Mouse (Mus musculus): ENCODE data around the gene Inhbb.

The Inhbb gene

DNA sequence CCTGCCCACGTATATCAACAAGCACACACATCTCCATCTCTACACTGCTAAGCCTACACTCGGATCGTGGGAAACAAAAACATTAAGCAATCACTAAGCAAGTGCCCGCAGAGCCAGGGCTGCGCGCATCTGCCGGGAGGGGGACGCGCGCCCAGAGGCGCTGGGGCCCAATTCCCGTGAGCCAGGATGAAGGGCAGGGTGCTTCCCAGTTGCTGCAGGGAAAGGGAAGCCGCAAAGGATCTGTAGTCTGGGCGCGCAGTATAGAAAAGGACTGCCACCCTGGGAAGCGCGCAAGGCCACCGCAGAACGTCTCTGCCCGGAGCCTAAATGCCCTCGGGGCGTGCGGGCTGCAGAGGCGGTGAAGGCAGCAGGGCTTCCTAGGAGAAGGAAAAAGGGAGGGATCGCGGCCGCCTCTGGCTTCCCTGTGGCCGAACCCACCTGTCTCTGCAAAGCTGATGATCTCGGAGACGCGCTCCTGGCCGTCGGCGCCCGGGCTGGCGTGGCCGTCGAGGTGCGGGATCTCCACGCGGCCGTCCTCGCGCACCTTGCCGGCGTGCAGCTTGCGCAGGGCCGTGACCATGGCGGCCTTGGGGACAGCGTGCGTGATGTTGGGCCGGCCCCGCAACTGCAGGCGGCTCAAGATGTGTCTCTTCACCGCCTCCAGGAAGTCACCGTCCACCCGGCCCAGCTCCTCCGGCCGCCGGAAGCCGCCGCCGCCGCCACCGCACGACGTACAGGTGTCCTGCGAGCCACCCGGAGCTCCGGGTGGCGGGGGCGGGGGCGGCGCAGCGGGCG, 1.7 kb downstream of the Inhbb start:
- no peak for DNase-seq (ENCODE audit: low spot score)

DNA sequence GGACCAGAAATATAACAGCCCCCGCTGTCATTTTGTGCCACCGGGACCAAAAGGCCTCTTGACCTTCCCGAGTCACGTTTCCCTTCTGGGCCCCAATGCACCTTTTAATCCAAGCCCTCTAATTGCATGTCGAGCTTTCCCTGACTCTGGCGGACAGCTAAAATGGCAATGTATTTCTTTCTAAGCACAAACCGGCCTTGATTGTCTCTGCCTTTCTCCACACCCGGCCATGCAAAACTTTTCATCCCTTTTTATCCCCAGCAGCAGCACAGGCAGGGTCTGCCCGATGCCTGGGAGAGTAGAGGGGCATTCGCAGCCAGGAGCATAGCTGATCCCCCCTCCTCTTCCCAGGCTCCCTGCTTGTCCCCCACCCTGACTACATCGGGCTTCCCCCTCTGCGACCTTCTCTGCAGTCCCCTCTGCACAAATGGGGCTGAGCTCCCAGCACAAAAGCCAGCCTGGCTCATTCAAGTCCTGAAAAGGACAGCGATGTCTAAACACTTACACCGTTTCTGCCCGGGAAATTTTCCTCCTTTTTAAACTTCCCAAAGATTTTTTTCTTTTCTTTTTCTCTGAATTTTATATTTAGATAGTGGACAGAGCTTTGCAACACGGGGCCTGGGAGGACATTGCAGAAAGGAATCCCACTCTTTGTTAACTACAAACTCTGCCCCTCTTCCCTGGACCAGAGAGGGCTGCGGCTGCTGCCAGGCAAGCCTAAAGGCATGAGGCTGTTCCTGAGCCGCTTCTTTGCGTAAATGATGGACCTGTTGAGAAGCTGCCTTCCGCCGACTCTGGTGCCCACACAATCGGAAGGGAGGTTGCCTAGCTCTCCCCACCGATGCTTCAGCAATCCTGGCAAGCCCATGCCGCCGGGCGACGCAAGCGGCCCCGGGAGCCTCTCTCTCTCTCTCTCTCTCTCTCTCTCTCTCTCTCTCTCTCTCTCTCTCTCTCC, 2.6 kb downstream of the Inhbb start:
- DNase-seq (ENCODE audit: low spot score): no peak

DNA sequence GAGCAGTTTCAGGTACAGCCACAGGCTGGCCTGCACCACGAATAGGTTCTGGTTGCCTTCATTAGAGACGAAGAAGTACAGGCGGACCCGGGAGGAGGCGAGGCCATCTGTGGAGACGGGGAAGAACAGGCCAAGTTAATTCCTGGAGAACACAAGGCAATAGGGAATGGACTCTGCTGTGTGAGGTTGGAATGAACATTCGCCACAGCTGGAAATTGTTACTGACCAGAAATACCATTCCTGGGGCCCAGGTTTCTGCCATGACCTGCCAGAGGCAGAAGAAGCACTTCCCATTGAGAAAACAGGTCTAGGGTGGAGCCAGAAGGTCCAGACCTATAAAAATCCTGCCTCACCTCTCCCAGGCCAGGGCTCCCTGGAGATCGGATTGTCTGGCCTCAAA, 4.1 kb downstream of the Inhbb start:
- no peak for DNase-seq (ENCODE audit: low spot score)

DNA sequence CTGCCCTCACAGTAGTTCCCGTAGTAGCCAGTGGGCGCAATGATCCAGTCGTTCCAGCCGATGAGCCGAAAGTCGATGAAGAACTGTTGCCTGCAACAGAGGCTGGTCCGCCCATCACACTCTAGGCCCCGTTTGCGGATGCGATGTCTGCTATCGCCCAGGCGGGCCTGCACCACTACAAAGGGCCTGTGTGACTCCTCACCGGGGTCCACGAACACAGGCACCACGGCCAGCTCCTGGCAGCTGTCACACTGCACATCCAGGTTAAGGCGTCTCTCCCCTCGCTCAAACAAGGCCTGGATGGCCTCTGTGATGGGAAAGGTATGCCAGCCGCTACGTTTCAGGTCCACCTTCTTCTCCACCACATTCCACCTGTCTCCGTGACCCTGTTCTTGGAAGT, 4.5 kb downstream of the Inhbb start:
- no peak for DNase-seq (ENCODE audit: low spot score)

DNA sequence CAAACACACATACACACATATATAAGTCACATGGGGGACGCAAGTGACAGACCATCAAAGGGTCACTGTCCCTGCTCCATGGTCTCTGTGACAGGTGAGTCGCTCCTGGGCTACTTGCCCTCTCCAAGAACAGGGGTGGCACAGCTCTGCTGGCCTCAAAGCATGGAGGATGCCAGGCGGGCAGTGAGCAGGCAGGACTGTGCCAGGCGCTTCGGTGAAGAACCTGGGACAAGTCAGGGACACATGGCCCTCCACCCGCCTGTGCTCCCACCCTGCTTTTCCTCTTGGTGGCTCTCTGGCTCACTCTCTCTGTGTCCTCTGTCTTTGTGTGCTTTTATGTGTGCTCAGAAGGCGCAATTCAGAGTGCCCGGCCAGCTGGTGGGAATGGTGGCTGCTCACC, 5.4 kb downstream of the Inhbb start:
- no peak for DNase-seq (ENCODE audit: low spot score)

DNA sequence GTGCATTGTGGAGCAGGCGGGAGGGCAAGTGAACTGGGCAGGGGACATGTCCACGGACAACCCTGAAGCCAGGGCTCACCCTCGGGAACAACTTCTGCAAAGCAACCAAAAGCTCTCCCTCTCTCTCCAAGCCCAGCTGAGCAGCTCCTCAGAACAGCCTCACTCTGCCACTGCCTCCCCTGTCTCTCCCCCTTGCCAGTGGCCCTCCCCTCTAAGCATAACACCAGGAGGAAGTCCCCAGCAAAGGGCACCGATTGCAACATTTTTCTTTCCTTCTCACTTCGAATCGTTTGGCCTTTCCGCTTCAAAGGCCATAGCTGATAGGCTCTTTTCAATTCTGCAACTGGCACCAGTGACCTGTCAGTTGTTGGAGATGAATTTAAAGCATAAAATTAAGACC, 5.9 kb downstream of the Inhbb start:
- DNase-seq (ENCODE audit: low spot score): no peak

DNA sequence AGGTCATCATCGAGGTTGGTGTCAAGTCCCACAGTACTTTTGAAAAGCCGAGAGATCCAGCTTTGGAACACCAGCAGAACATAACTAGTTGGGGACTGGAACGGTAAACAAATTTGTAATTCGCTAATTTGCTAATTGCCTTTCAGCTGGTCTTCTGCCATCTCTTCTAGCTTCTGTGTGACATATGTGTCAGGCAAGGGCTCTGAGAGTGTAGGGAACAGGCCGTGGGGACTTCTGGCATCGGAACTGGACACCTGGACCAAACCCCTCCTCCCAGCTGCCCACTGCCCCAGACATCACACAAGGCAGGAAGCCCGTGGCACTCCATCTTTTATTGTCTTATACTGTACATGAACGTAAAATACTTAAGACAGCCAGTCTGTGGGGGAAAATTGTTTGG, 6.9 kb downstream of the Inhbb start:
- DNase-seq (ENCODE audit: low spot score): no peak

DNA sequence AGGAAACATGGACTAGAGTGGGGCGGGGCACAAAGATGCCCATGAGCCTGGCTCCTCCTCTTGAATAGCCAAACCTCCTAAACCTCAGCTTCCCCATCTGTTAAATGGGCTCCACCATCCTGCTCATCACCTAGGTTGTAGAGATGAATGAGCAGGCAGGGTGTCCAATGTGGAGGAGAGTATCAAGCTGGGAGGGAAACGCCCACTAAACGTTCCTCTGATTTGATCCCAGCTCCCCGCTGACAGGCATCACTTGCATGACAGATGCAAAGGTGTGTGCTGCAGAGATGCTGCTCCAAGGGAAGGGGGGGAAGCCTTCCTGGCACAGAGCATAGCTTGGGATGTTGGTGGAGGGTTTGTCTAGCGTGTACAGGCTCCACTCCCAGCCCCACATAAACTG, 11.4 kb downstream of the Inhbb start:
- no peak for DNase-seq (ENCODE audit: low spot score)

DNA sequence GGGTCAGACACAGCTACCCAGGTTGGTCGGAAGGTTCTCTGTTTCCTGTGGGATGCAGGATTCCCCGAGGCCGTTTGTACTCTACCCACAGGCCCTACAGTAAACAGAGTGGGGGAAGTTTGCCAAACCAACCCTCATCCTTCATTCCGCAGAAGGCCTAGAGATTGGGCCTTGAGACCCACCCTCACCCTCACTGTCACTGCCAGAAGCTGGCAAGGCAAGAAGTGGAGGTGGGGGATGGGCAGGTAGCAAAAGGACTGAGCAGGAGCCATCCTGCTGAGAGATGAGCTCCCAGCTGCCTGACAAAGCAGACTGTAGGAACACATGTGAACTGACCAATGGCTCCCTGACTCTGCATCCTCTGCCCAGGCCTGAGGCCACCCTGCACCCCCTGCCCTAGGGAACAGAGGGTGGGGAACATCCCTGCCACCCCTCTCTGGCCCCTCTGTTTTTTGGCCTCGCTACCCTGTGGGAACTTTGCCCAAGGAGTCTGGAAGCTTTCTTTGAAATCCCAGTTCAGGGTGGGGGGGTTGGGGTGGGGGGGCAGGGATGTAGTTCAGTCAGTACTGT, 12.4 kb downstream of the Inhbb start:
- no peak for DNase-seq (ENCODE audit: low spot score)

DNA sequence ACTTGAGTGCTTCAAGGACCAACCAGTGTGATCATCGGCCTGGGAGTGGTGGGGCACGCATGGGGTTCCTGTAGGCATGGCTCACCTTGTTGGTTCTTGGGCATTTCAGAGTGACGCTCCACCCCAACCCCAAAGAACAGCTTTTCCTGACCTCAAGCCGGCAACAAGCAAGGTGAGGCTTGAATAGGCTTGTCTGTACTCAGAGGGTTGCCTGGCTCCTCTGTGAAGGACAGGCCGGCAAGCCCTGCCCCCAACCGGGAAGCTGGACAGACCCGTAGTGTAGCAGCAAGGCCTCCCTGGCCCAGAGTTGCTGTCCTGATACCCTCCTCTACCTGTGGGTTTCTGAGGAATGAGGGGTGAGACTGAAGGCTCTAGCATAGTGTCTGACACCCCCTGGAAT, 12.9 kb downstream of the Inhbb start:
- DNase-seq (ENCODE audit: low spot score): peak; percentile 16

DNA sequence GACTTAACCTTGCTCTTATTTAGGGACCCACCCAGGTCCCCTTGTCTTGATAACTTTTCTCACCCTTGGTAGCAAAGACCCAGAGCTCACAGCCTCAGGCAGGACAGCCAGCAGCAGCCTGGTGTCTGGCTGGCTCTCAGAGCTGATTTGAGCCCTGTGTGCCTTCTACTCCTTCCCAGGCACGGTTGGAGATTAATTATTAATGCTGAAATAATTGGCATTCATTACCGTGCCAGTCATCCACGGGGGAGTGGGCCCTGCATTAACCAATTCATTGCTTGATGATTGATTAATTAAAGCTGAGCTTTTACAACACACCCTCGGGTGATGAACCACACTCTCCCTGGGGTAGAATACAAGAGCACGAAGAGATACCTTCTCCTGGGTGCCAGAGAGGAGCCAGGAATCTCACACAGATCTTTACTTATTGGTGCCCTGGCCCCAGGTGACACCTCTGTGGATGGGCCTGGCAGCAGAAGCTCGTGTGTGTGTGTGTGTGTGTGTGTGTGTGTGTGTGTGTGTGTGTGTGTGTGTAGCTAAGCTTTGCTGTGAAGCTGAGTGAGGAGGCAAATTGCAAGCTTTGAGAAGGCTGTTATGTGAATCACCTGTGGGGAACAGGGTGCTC, 14.2 kb downstream of the Inhbb start:
- no peak for DNase-seq (ENCODE audit: low spot score)

DNA sequence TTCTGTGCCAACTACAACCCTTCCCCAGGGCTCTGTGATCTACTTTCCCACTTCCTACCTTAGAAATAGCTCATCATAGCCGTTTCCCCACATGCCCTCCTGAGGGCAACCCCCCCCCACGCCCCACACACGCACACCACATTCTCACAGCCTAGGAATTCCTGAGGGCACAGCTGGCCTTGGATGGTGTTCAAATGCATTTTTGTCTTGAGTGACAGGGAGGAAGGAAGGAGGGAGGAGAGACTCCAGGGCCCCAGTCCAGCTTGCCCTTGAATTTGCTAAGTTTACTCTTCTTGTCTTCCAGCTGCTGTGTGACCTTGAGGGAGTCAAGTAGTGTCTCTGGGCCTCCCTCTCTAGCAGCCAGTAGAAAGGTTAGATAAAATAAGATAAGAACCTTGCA, 17.2 kb downstream of the Inhbb start:
- no peak for DNase-seq (ENCODE audit: low spot score)

DNA sequence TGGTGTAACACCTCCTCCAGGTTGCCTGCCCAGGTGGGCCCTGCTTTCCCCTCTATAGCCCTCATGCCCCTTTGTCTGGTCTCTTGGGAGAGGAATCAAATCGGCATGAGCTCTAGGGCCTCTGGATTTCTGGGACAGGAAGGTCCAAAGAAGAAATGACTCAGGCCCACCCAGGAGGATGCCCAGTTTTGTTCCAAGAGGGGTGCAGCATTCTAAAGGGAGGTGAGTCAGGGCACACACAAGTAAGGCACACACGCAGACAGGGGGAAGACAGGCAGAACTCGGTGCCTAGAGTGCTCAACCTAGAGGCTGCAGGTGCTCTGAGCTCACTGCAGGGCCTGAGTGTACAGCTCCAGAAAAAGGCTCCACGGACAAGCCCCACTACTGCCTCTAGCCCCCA, 17.7 kb downstream of the Inhbb start:
- DNase-seq (ENCODE audit: low spot score): no peak

DNA sequence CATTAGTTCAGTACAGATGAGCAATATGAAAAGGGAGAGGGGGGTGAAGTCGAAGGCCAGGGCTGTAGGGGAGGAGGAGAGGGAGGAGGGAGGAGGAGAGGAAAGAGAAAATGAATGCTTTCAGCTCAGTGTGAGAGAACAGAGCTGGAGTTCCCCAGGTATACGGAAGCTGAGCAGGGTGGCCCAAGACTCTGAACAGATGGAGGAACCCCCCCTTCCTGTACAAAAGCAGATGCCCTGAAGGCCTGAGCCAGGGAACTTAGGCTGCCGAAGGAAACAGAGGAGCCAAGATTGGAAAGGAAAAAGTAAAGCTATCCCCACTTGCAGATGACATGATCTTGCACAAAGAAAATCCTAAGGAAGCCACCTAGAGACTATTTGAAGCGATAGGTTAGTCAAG, 20.8 kb downstream of the Inhbb start:
- DNase-seq (ENCODE audit: low spot score): no peak

DNA sequence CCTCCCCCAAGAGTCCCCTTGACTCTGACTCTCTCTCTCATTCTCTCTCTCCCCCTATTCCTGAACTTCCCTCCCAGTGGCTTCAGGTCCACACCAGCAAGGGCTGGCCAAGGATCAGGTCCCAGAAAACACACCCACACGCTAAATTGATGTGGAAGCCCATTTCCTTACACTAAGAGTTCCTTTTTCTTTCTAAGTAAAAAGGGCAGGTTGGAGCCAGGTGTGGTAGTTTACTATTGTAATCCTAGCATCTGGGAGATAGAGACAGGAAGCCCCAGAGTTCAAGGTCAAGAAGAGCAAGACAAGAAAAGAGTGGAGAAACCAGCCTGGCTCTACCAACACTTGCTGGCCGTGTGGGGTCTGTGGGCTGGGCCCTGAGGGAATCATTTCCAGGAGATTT, 23.4 kb downstream of the Inhbb start:
- no peak for DNase-seq (ENCODE audit: low spot score)

DNA sequence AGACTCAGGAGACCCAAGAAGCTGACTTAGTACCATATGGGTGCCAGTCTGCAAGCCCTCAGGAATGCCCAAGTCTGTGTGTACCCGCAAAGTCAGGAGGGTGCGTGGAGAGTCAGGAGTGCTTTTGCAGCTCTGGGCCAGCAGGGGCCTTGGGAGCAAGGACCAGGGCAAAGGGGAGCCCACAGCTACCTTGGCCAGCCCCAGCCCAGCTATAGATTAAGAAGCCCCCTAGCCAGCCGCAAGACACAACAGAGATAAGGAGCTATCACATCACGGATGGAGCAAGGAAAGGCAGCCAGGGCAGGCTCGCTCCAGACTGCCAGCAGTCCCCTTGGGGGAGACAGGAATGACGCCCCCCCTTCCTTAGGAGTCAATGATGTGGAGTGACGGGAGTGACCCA, 24.2 kb downstream of the Inhbb start:
- no peak for DNase-seq (ENCODE audit: low spot score)

DNA sequence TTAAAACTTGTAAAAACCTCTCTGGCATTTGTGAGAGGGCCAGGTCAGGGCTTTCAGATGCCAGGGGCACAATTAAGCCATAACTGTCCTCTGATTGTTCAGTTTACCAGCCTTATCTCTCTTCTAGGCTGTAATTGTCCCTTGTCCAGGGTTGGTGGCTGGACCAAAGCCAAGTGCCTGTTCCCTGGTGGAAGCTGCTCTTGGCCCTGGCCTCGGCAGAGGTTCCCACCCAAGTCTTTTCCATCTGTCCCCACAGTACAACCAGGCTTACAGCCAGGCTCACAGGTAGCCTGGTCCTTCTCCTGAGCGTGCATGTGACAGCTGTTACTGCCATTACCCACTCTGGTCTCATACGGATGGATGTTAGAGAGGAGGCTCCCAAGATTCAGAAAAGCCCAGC, 30.7 kb downstream of the Inhbb start:
- DNase-seq (ENCODE audit: low spot score): no peak

DNA sequence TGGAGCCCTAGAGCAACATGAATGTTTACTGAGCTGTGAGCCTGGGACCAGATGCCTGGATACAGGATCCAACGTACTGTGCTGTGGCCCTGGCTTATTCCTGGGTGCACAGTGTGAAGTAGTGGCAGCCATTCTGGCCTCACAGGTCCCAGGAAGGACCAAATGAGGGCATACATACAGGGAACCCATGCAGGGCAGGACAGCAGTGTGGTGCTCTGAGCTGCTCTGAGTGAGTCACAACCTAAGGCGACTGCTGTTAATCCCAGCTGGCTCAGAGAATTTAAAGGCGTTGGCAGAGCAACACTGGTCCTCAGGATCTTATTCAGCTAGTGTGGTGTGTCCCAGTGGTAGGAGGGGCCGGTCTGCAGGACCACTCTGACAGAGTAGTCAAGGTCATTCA, 31.4 kb downstream of the Inhbb start:
- no peak for DNase-seq (ENCODE audit: low spot score)

DNA sequence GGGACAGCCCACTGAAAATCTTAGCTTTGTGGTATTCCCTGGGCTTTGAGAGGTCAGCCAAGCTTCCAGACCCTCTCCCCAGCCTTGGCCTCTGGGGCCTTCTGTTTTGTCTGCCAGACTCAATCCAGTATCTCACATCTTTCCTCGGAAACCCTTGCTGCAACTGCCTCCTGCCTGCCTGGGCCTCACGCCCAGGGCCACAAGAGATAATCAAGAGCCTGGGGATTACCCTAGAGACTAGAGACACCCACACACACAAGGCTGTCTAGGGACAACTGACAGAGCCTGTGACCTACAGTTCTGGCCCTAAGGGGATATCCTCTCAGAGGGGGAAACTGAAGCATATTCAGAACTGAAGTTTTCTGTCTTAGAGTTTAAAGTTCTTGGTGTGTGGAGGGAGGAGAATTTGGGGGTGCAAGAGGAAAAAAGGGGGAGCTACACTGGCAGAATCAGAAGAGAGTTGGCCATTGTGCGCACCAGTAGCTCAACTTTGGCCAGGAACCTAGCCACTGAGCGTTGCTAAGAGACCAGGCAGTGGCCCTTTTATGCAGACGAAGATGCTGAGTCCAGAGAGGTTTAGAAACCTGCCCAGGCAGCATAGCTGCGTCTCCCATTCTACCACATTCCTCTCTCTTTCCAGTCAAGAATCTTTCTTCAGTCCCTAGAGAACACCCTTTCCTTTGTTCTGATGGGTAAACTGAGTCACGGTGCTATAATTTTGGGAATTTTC, 32.1 kb downstream of the Inhbb start:
- DNase-seq (ENCODE audit: low spot score): no peak

DNA sequence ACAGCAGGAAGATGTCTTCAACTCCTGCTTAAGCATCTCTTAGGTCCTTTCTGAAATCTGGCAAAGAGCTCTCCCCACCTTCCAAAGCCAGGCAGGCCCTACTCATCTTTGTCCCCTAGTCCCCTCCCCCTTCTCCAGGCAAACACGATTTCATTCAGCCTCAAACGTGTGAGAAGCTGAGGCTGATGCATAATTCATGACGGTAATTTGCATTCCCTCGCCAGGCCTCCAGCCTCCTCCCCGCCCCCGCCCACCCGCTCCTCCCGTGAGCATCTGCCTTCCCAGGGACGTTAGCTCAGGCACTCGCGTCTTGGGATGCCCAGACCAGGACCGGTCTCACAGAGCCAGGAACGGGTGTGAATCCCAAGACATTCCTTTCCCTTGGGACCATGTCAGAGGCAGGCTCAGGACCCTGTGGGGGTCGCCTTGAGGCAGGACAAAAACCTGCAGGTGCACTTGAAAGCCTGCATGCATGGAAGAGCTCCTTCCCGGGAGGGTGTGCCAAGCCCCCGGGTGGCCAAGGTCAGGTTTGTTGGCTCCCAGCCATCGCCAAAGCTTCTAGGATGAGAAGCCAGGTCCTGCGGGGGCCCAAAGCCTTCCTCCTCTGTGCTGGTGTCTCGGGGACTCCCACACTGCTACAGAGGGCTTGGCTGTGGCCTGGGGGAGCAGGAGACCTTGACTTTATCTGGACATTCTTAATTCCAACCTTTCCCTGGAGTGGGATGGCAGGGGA, 33.2 kb downstream of the Inhbb start:
- no peak for DNase-seq (ENCODE audit: low spot score)

DNA sequence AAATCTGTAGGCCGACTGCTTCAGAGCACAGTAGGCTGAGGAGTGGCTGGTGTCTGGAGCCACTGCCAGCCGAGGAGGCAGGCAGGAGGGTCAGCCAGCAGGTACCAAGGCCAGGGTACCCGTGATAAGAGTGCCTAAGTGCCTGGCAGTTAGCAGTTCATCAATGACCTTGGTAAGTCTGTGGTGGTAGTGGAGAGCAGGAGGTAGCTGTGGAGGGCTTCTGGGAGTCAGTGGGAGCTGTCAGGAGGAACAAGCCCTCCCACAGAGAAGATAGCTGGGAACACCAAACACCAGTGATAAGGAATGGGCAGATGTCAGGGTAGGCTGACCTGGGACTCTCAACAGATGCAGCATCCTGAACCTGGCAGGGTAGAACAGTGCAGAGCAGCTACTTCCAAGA, 35.7 kb downstream of the Inhbb start:
- DNase-seq (ENCODE audit: low spot score): no peak

All from urinary bladder, postnatal 25 days (tissue).